Mouse (Mus musculus): ENCODE data around the gene Pxn. TPM values are rescaled to one million over a fixed set of nuclear protein-coding genes. Genes with fewer than 3 reads are reported as not detected.

Pxn gene
- polyA plus RNA-seq, 1 experiment from 2014 or later: 14.4 TPM

DNA sequence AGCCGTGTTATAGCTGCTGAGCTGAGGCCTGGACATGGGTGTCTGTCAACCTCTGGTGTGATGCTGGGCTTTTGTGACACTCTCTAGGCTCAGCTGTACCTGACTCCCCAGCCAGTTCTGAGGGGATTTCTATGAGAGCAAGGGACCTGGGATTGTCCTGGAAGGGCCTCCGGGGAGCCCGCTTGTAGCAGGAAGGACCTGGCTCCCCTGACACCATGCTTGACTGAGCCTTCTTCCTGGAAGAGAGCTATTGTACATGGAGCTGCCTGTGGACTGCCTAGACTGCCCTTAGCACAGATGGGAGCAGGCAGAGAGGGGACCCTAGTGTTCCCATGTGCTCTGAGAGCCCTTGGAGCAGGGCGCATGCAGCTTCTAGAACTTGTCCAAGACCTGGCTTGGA, 18.9 kb downstream of the Pxn start:
- H3K9me3 ChIP-seq (replicated peaks; ENCODE audit: control insufficient read depth, low read length): no peaks in the 10 kb centered on the region
- H3K4me1 ChIP-seq (ENCODE audit: control insufficient read depth, insufficient read depth, low read length): peaks cover 63% of the 10 kb centered on the region
- H3K4me2 ChIP-seq: no peak overlapping the region
- WGBS (ENCODE audit: insufficient replicate concordance): 85% methylated on average over 4 of the region's 4 CpGs
- H3K27ac ChIP-seq (ENCODE audit: low read depth, low read length): no peak overlapping the region
- H3K27me3 ChIP-seq (ENCODE audit: control insufficient read depth, insufficient read depth, low read length): no peaks in the 10 kb centered on the region
- no peak overlapping the region for H3K4me3 ChIP-seq (ENCODE audit: low read depth, low read length)
- ATAC-seq (replicated peaks; ENCODE audit: insufficient number of reproducible peaks, low FRiP score, low TSS enrichment): no peak
- H3K9ac ChIP-seq (ENCODE audit: low read depth, low read length): no peak overlapping the region
- H3K36me3 ChIP-seq (ENCODE audit: control insufficient read depth, insufficient read depth, low read length): 0 out of 2 replicates have a peak, but pooled peaks cover 3% of the 10 kb centered on the region

DNA sequence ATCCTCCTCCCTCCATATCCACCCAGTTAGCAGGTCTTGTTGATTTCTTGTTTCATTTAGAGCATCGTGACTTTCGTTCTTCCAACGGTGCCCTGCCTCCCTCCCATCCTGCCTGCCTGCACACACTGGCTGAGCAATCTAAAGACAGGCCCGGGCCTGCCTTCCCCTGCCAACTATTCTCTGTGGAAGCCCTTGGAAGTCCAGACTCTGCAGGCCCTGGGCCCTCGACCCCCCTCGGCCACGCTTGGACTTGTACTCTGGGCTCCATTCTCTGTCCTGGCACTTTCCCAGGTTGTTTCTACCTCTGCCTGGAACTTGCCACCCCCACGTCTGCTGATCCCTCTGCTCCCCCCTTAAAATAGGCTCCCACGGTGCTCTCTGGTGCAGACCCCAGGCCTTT, 19.5 kb downstream of the Pxn start:
- ATAC-seq (replicated peaks; ENCODE audit: insufficient number of reproducible peaks, low FRiP score, low TSS enrichment): no peak
- 82% methylated on average over 9 of the region's 9 CpGs for whole genome bisulfite sequencing (ENCODE audit: insufficient replicate concordance)
- no peaks in the 10 kb centered on the region for H3K9me3 ChIP-seq (replicated peaks; ENCODE audit: control insufficient read depth, low read length)
- 0 out of 2 replicates have a peak overlapping the region, but pooled peaks have one; percentile 34 for H3K9ac ChIP-seq (ENCODE audit: low read depth, low read length)
- 0 out of 2 replicates have a peak, but pooled peaks cover 3% of the 10 kb centered on the region for H3K36me3 ChIP-seq (ENCODE audit: control insufficient read depth, insufficient read depth, low read length)
- no peaks in the 10 kb centered on the region for H3K27me3 ChIP-seq (ENCODE audit: control insufficient read depth, insufficient read depth, low read length)
- no peak overlapping the region for H3K4me2 ChIP-seq
- no peak overlapping the region for H3K27ac ChIP-seq (ENCODE audit: low read depth, low read length)
- no peak overlapping the region for H3K4me3 ChIP-seq (ENCODE audit: low read depth, low read length)
- peaks cover 63% of the 10 kb centered on the region for H3K4me1 ChIP-seq (ENCODE audit: control insufficient read depth, insufficient read depth, low read length)

DNA sequence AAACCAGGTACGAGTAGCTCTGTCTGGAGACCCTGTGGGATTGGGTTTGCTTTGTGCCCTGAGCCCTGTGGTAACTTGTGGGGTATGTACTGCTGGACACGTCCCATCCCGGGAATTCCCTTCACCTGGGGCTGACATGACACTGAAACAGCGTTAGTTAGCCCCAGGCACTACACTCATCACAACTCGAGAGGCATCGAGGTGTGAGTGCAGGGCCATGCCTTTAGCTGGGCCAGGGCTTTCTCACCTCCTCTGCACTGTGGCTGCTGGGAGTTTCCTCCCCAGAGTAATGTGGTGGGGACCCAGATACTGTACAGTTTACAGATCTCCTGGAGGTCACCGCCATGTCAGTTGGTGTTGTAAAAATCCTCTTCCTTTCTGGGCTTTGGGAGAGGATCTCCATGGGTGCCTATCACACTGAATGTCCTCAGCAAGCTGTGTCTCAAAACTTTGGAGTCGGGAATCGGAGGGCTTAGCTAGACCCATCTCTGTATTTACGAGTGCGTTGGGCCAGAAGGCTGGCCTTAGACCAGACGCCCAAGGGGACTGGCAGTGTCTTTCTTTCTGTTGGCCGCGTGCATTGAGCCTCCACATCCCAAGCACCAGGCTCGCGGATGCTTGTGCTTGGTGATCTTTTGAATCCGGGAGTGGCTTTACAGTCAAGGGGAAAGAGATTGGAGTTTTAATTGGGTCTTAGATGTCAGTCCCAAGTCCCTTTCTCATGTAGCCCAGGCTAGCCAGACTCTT, 20.2 kb downstream of the Pxn start:
- peaks cover 66% of the 10 kb centered on the region for H3K4me1 ChIP-seq (ENCODE audit: control insufficient read depth, insufficient read depth, low read length)
- no peak overlapping the region for H3K27ac ChIP-seq (ENCODE audit: low read depth, low read length)
- no peak overlapping the region for H3K4me2 ChIP-seq
- H3K4me3 ChIP-seq (ENCODE audit: low read depth, low read length): no peak overlapping the region
- no peaks in the 10 kb centered on the region for H3K27me3 ChIP-seq (ENCODE audit: control insufficient read depth, insufficient read depth, low read length)
- no peak for ATAC-seq (replicated peaks; ENCODE audit: insufficient number of reproducible peaks, low FRiP score, low TSS enrichment)
- 84% methylated on average over 17 of the region's 17 CpGs for WGBS (ENCODE audit: insufficient replicate concordance)
- H3K36me3 ChIP-seq (ENCODE audit: control insufficient read depth, insufficient read depth, low read length): 0 out of 2 replicates have a peak, but pooled peaks cover 3% of the 10 kb centered on the region
- H3K9me3 ChIP-seq (replicated peaks; ENCODE audit: control insufficient read depth, low read length): no peaks in the 10 kb centered on the region
- peak overlapping the region; percentile 34; the same call in 1 of the 2 replicates for H3K9ac ChIP-seq (ENCODE audit: low read depth, low read length)

DNA sequence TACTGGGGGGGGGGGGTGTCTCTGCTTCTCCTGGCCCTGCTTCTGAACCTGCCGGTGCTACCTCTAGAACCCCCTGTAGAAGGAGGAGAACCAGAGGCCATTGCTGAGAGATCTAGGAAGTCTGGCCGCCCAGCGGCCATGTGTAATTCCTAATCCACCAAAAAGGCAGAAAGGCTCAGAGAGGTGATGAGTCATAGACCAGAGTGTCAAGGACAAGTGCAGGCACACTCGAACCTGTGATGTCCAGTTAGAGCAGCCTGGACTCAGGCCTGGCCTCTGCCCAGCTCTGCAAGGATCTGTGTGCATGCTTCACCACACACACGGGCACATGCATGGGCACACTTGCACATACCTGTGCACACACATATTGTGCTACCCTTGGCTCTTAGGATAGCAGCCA, 21.7 kb downstream of the Pxn start:
- WGBS (ENCODE audit: insufficient replicate concordance): 73% methylated on average over 5 of the region's 5 CpGs
- Histone ChIP-seq H3K9me3 (replicated peaks; ENCODE audit: control insufficient read depth, low read length) (no peaks in the 10 kb centered on the region), H3K9ac (ENCODE audit: low read depth, low read length) (no peak overlapping the region), H3K4me2 (no peak overlapping the region), H3K27ac (ENCODE audit: low read depth, low read length) (no peak overlapping the region), H3K36me3 (ENCODE audit: control insufficient read depth, insufficient read depth, low read length) (0 out of 2 replicates have a peak, but pooled peaks cover 3% of the 10 kb centered on the region), H3K4me3 (ENCODE audit: low read depth, low read length) (no peak overlapping the region), H3K27me3 (ENCODE audit: control insufficient read depth, insufficient read depth, low read length) (no peaks in the 10 kb centered on the region), H3K4me1 (ENCODE audit: control insufficient read depth, insufficient read depth, low read length) (peaks cover 65% of the 10 kb centered on the region)
- ATAC-seq (replicated peaks; ENCODE audit: insufficient number of reproducible peaks, low FRiP score, low TSS enrichment): no peak

DNA sequence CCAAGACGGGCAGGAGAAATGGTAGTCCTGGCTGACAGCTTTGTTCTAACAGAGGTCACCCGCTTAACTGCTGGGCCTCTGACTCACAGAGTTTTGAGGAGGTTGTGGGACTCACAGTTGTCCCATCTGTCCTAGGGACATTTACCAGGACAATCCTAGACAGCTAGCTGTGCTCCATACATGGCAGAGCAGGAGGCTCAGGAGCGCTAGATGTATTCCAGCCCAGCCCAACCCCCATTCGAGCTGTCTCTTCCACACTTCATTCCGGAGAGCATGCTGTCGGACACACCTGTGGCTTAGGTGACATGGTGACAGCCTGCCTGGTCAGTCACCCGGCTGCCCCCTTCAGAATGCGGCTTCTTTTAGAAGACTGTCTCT, 22.9 kb downstream of the Pxn start:
- H3K4me2 ChIP-seq: 0 out of 2 replicates have a peak overlapping the region, but pooled peaks have one; percentile 4
- no peak for ATAC-seq (replicated peaks; ENCODE audit: insufficient number of reproducible peaks, low FRiP score, low TSS enrichment)
- H3K4me3 ChIP-seq (ENCODE audit: low read depth, low read length): no peak overlapping the region
- 40% methylated on average over 8 of the region's 8 CpGs for WGBS (ENCODE audit: insufficient replicate concordance)
- H3K9me3 ChIP-seq (replicated peaks; ENCODE audit: control insufficient read depth, low read length): no peaks in the 10 kb centered on the region
- 0 out of 2 replicates have a peak, but pooled peaks cover 3% of the 10 kb centered on the region for H3K36me3 ChIP-seq (ENCODE audit: control insufficient read depth, insufficient read depth, low read length)
- H3K9ac ChIP-seq (ENCODE audit: low read depth, low read length): no peak overlapping the region; the same call in 1 of the 2 replicates
- H3K4me1 ChIP-seq (ENCODE audit: control insufficient read depth, insufficient read depth, low read length): peaks cover 66% of the 10 kb centered on the region
- no peaks in the 10 kb centered on the region for H3K27me3 ChIP-seq (ENCODE audit: control insufficient read depth, insufficient read depth, low read length)
- H3K27ac ChIP-seq (ENCODE audit: low read depth, low read length): peak overlapping the region; percentile 2

DNA sequence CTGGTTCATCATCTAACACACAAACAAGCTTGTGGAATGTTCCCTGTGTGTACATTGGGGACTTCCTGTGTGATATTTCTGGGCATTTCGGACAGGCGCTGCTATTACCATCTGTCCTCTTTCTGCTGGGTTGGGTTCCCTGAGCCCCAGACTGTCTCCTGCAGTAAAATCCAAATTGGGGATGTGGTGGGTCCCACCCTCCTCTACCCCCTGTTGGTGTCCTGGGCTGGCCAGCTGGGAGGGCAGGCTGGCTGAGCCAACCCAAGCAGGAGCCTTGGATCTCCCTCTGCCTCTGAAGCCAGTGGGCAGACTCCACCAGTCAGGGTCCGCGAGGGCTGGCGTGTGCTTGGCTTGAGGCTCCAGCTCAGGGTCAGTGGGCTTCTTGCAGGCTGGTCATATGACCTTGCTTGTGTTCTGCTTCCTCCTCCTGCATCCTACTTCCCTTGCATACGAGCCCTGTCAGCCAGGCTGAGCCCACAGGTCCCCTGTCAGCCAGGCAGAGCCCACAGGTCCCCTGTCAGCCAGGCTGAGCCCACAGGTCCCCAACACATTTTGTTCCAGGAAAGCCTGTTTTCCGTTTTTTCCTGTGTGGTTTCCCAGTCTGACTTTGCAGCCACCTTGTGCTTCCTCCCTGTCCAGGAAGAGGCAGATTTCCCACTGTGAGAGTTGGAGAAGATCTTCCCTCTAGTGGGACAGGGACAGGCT, 23.4 kb downstream of the Pxn start:
- Histone ChIP-seq H3K4me3 (ENCODE audit: low read depth, low read length) (no peak overlapping the region), H3K9me3 (replicated peaks; ENCODE audit: control insufficient read depth, low read length) (no peaks in the 10 kb centered on the region), H3K27ac (ENCODE audit: low read depth, low read length) (peak overlapping the region; percentile 50), H3K4me1 (ENCODE audit: control insufficient read depth, insufficient read depth, low read length) (peaks cover 66% of the 10 kb centered on the region), H3K9ac (ENCODE audit: low read depth, low read length) (0 out of 2 replicates have a peak overlapping the region, but pooled peaks have one; percentile 5), H3K27me3 (ENCODE audit: control insufficient read depth, insufficient read depth, low read length) (no peaks in the 10 kb centered on the region), H3K4me2 (0 out of 2 replicates have a peak overlapping the region, but pooled peaks have one; percentile 4), H3K36me3 (ENCODE audit: control insufficient read depth, insufficient read depth, low read length) (0 out of 2 replicates have a peak, but pooled peaks cover 3% of the 10 kb centered on the region)
- no peak for ATAC-seq (replicated peaks; ENCODE audit: insufficient number of reproducible peaks, low FRiP score, low TSS enrichment)
- WGBS (ENCODE audit: insufficient replicate concordance): 36% methylated on average over 7 of the region's 7 CpGs

DNA sequence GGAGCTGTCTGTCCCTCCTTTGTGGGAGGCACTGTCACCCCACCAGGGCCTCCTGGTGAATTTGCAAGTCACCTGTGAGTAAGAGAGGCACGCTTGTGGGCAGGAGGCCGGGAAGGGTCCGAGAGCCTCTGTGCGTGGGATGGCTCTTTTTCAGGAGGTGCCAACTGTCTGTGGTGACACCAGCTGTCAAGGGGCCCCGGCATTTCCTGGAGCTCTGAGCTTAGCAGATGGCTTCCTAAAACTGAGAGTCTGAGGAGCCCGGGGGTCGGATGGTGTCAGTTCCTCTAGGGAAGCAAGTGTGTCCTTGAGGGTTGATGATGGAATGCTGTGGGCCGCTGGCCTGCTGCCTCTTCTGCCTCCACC, 24.0 kb downstream of the Pxn start:
- H3K27me3 ChIP-seq (ENCODE audit: control insufficient read depth, insufficient read depth, low read length): no peaks in the 10 kb centered on the region
- H3K4me1 ChIP-seq (ENCODE audit: control insufficient read depth, insufficient read depth, low read length): peaks cover 71% of the 10 kb centered on the region
- no peak for ATAC-seq (replicated peaks; ENCODE audit: insufficient number of reproducible peaks, low FRiP score, low TSS enrichment)
- H3K4me3 ChIP-seq (ENCODE audit: low read depth, low read length): no peak overlapping the region
- WGBS (ENCODE audit: insufficient replicate concordance): 32% methylated on average over 8 of the region's 8 CpGs
- no peak overlapping the region for H3K4me2 ChIP-seq
- 0 out of 2 replicates have a peak, but pooled peaks cover 3% of the 10 kb centered on the region for H3K36me3 ChIP-seq (ENCODE audit: control insufficient read depth, insufficient read depth, low read length)
- H3K9ac ChIP-seq (ENCODE audit: low read depth, low read length): 0 out of 2 replicates have a peak overlapping the region, but pooled peaks have one; percentile 5
- H3K27ac ChIP-seq (ENCODE audit: low read depth, low read length): peak overlapping the region; percentile 50; the same call in 1 of the 2 replicates
- no peaks in the 10 kb centered on the region for H3K9me3 ChIP-seq (replicated peaks; ENCODE audit: control insufficient read depth, low read length)

DNA sequence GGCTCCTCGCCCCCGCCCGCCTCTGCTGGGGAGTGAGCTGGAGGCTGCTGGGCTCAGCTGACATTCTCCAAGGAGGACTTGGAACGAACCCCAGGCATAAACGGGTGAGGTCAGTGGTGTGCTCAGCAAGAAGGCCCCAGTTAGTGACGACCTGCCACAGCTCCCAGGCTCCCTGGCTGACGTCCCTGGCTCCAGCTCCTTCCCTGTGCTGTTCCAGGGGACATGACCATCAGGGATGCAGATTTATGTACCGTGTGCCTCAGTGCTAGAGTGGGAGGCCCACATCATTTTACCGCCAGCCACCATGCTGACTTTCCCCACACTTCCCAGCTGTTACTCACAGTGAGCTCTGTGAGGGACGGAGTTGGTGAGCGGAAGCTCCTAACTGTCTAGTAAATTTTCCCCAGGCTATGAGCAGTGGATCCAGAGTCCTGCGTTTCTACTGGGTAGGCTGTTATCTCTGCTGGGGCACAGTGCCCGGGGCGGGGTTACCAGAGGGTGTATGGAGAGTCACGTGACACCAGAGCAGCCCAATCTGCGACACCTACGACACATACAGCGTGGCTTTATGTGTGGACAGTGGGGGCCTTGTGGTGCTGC, 25.3 kb downstream of the Pxn start:
- peaks cover 74% of the 10 kb centered on the region for H3K4me1 ChIP-seq (ENCODE audit: control insufficient read depth, insufficient read depth, low read length)

More for the DNA sequence above, 25.3 kb downstream of the Pxn start:
- 0 out of 2 replicates have a peak, but pooled peaks have one; percentile 31 for ATAC-seq (replicated peaks; ENCODE audit: insufficient number of reproducible peaks, low FRiP score, low TSS enrichment)
- no peaks in the 10 kb centered on the region for H3K36me3 ChIP-seq (ENCODE audit: control insufficient read depth, insufficient read depth, low read length)
- no peak overlapping the region for H3K4me3 ChIP-seq (ENCODE audit: low read depth, low read length)
- no peaks in the 10 kb centered on the region for H3K9me3 ChIP-seq (replicated peaks; ENCODE audit: control insufficient read depth, low read length)
- H3K27me3 ChIP-seq (ENCODE audit: control insufficient read depth, insufficient read depth, low read length): no peaks in the 10 kb centered on the region
- H3K27ac ChIP-seq (ENCODE audit: low read depth, low read length): peak overlapping the region; percentile 78
- whole genome bisulfite sequencing (ENCODE audit: insufficient replicate concordance): 29% methylated on average over 18 of the region's 18 CpGs
- peak overlapping the region; percentile 42 for H3K4me2 ChIP-seq
- H3K9ac ChIP-seq (ENCODE audit: low read depth, low read length): peak overlapping the region; percentile 62

Measured in heart, embryonic 11.5 days (tissue).